Comparison of ENCODE assay signal across 8 mouse cellular contexts in the genomic region with DNA sequence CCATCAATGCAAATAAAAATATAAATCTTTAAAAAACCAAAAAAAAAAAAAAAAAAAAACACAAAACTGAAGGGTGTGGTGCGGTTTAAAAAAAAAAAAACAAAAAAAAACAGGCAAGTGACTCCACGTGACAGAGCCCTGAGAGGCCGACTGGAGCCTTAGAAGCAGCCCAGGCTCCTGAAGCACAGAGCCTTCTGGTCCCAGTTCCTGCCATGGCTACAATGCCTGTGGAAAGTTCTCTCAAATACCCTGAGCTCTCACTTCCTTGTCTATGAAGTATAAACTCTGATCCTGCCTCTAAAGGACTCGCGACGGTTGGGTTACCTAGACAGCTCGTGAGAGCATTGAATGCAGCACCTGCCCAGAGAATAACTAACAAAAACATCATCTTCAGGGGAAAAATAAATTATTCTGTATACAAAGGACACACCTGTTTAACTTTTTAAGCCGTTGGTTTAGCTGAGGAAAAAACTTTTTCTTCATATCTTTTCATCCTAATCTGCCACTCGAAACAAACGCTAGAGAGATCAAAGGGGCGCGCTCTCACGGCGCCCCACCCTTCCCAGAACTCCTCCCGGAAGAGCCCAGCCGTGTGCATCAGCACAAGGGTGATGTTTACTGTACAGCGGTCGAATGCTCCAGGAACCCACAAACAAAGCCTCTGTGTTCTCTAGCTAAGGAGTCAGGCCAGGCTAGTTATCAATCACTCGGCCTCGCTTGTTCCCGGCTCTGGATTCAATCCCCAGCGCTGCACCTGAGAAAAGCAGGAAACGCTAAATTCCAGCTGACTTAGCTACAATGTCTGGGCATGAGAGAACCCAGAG. TPM values are rescaled to one million over a fixed set of nuclear protein-coding genes. Genes with fewer than 3 reads are reported as not detected.
DNase-seq lines count a peak whose midpoint lies in the region; ATAC-seq and TF ChIP-seq lines count a peak whose summit lies in the region.

No protein-coding gene starts in this region.

- no peaks in the 10 kb centered on the region for H3K4me1 ChIP-seq in midbrain, embryonic 10.5 days
- H3K4me1 ChIP-seq in midbrain, embryonic 15.5 days = no peaks in the 10 kb centered on the region
- H3K4me1 ChIP-seq in hindbrain, postnatal 0 days (ENCODE audit: insufficient read depth, low read length) = no peaks in the 10 kb centered on the region

- no peak overlapping the region for H3K4me3 ChIP-seq in midbrain, embryonic 10.5 days
- H3K4me3 ChIP-seq in midbrain, embryonic 15.5 days = no peak overlapping the region
- no peak overlapping the region for H3K4me3 ChIP-seq in hindbrain, postnatal 0 days (ENCODE audit: low read length)

- H3K27me3 ChIP-seq in midbrain, embryonic 10.5 days (ENCODE audit: low read depth, poor library complexity, severe bottlenecking) = no peaks in the 10 kb centered on the region
- no peaks in the 10 kb centered on the region for H3K27me3 ChIP-seq in midbrain, embryonic 15.5 days (replicated peaks)
- H3K27me3 ChIP-seq in hindbrain, postnatal 0 days (ENCODE audit: insufficient read depth, low read length) = no peaks in the 10 kb centered on the region

- 0 out of 2 replicates have a peak, but pooled peaks cover 2% of the 10 kb centered on the region for H3K9me3 ChIP-seq in midbrain, embryonic 10.5 days (replicated peaks)
- H3K9me3 ChIP-seq in midbrain, embryonic 15.5 days = no peaks in the 10 kb centered on the region
- no peaks in the 10 kb centered on the region for H3K9me3 ChIP-seq in hindbrain, postnatal 0 days (ENCODE audit: low read length)

- no peak for ATAC-seq in midbrain, embryonic 15.5 days (replicated peaks)
- ATAC-seq in hindbrain, postnatal 0 days = no peak

- WGBS in midbrain, embryonic 10.5 days = 78% methylated on average over 23 of the region's 23 CpGs
- 63% methylated on average over 23 of the region's 23 CpGs for WGBS in midbrain, embryonic 15.5 days
- 46% methylated on average over 23 of the region's 23 CpGs for WGBS in hindbrain, postnatal 0 days

- H3K4me2 ChIP-seq in midbrain, embryonic 15.5 days = no peak overlapping the region
- H3K4me2 ChIP-seq in hindbrain, postnatal 0 days (ENCODE audit: low read depth, low read length) = peak overlapping the region; percentile 40

- no peak for DNase-seq in midbrain, embryonic 10.5 days (ENCODE audit: low spot score)
- DNase-seq in c-Kit-positive CD71-positive TER-119-positive erythroid progenitor cells, embryonic 14.5 days (ENCODE audit: low spot score) = peak; percentile 72
- DNase-seq in hindbrain, postnatal 0 days (ENCODE audit: low spot score) = no peak
- DNase-seq in mesoderm, embryonic 11.5 days (ENCODE audit: low read depth, low spot score) = peak; percentile 45
- DNase-seq in urinary bladder, postnatal 25 days (ENCODE audit: low spot score) = no peak
- DNase-seq in left cerebral cortex, postnatal 4 days = no peak
- no peak for DNase-seq in adrenal gland, adult (ENCODE audit: inconsistent age in 2 of 2, low spot score in 1 of 2)

- peaks cover 83% of the 10 kb centered on the region for H3K36me3 ChIP-seq in midbrain, embryonic 10.5 days
- H3K36me3 ChIP-seq in midbrain, embryonic 15.5 days (replicated peaks) = no peaks in the 10 kb centered on the region
- peaks cover 6% of the 10 kb centered on the region; the same call in 1 of the 2 replicates for H3K36me3 ChIP-seq in hindbrain, postnatal 0 days (ENCODE audit: insufficient read depth, low read length)

- no peak overlapping the region for H3K9ac ChIP-seq in midbrain, embryonic 15.5 days
- no peak overlapping the region for H3K9ac ChIP-seq in hindbrain, postnatal 0 days (replicated peaks; ENCODE audit: low read length)

- H3K27ac ChIP-seq in midbrain, embryonic 10.5 days (replicated peaks) = peak overlapping the region; percentile 30; the same call in 1 of the 2 replicates
- no peak overlapping the region for H3K27ac ChIP-seq in midbrain, embryonic 15.5 days
- peak overlapping the region; percentile 1; the same call in 1 of the 2 replicates for H3K27ac ChIP-seq in hindbrain, postnatal 0 days

- intact Hi-C loops in left cerebral cortex, postnatal 4 days (cut with DNase I) = no loop called here

- TF ChIP-seq CTCF in hindbrain, postnatal 0 days (IDR thresholded peaks at IDR 0.05; ENCODE audit: low read depth) = no peak

RNA-seq across cellular contexts. Expression of a gene that starts 27.4 kb away (rescaled TPM):
- 66.9 and 74.4 TPM in 2 replicates for polyA plus RNA-seq in midbrain, embryonic 10.5 days (2016; fragmentation: Nextera tagmentation; extraction: Ambion mirVana)
- 58.3 and 60.2 TPM in 2 replicates for polyA plus RNA-seq in midbrain, embryonic 15.5 days (2015; fragmentation: Nextera tagmentation; extraction: Ambion mirVana)
- 77.9 and 78.7 TPM in 2 replicates for total RNA-seq in hindbrain, postnatal 0 days (2014; rRNA removed)
- 32.8 and 34.4 TPM in 2 replicates for polyA plus RNA-seq in hindbrain, postnatal 0 days (2015; fragmentation: Nextera tagmentation; extraction: Ambion mirVana)
- 10 to 100 TPM; 48.4 to 58.1 TPM for total RNA-seq in left cerebral cortex, postnatal 4 days (2021)

RNA-seq across cellular contexts. Expression of a gene that starts 27.6 kb away (rescaled TPM):
- 0.15 and 0.48 TPM in 2 replicates for polyA plus RNA-seq in midbrain, embryonic 10.5 days (2016; fragmentation: Nextera tagmentation; extraction: Ambion mirVana)
- polyA plus RNA-seq in midbrain, embryonic 15.5 days (2015; fragmentation: Nextera tagmentation; extraction: Ambion mirVana) = 0.27 and 0.39 TPM in 2 replicates
- 0.16 and 0.25 TPM in 2 replicates for total RNA-seq in hindbrain, postnatal 0 days (2014; rRNA removed)
- polyA plus RNA-seq in hindbrain, postnatal 0 days (2015; fragmentation: Nextera tagmentation; extraction: Ambion mirVana) = 0.16 and 0.23 TPM in 2 replicates
- under 1 TPM; 0.26 to 0.36 TPM for total RNA-seq in left cerebral cortex, postnatal 4 days (2021)

RNA-seq across cellular contexts. Expression of a gene that starts 28.2 kb away (rescaled TPM):
- polyA plus RNA-seq in midbrain, embryonic 10.5 days (2016; fragmentation: Nextera tagmentation; extraction: Ambion mirVana) = 10.4 and 14.8 TPM in 2 replicates
- polyA plus RNA-seq in midbrain, embryonic 15.5 days (2015; fragmentation: Nextera tagmentation; extraction: Ambion mirVana) = 2.5 and 2.8 TPM in 2 replicates
- 3.9 and 4.2 TPM in 2 replicates for total RNA-seq in hindbrain, postnatal 0 days (2014; rRNA removed)
- 1.4 and 1.5 TPM in 2 replicates for polyA plus RNA-seq in hindbrain, postnatal 0 days (2015; fragmentation: Nextera tagmentation; extraction: Ambion mirVana)
- total RNA-seq in left cerebral cortex, postnatal 4 days (2021) = 1 to 10 TPM; 2.3 to 2.8 TPM

Comparison
In these comparisons a context has a peak if more than half of its experiments do, and no peak if none do; other contexts are left out.
1. DNase-seq: peak in c-Kit-positive CD71-positive TER-119-positive erythroid progenitor cells, embryonic 14.5 days (single experiment) and mesoderm, embryonic 11.5 days (single experiment); none in midbrain, embryonic 10.5 days (single experiment), hindbrain, postnatal 0 days (single experiment), urinary bladder, postnatal 25 days (single experiment), left cerebral cortex, postnatal 4 days (single experiment) and adrenal gland, adult (0 of 2).